In the genomic region with DNA sequence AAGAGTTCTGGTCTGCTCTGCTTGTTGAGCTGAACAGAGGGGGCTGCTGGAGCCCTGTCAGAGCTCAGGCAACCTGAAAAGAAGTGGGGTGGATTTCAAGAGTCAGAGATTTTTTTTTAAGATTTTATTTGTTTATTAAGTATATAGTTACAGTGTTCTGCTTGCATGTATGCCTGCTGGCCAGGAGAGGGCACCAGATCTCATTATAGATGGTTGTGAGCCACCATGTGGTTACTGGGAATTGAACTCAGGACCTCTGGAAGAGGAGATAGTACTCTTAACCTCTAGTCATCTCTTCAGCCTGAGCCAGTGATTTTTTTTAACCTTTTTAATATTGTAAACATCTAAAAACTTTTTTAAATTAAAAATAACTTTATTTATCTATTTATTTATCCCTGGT, we compare ENCODE assay signal across 18 mouse cellular contexts. TPM values are rescaled to one million over a fixed set of nuclear protein-coding genes. Genes with fewer than 3 reads are reported as not detected.
DNase-seq lines count a peak whose midpoint lies in the region; ATAC-seq and TF ChIP-seq lines count a peak whose summit lies in the region.
"Had no signal": no experiment of that assay in that cellular context is flagged by ENCODE, and none has a peak within 500 bp of the region (broad histone marks: within the 10 kb centered on the region; RNA-seq: fewer than 3 reads in every experiment).

No protein-coding gene starts in this region.

- H3K4me1 ChIP-seq in kidney, adult 2 months (ENCODE audit: control insufficient read depth, insufficient read depth, low read length), result no peaks in the 10 kb centered on the region
- H3K4me1 ChIP-seq in midbrain, postnatal 0 days (ENCODE audit: insufficient read depth, low read length), result no peaks in the 10 kb centered on the region
- no peaks in the 10 kb centered on the region for H3K4me1 ChIP-seq in midbrain, embryonic 10.5 days
- H3K4me1 ChIP-seq in hindbrain, postnatal 0 days (ENCODE audit: insufficient read depth, low read length), result no peaks in the 10 kb centered on the region
- H3K4me1 ChIP-seq: embryonic facial prominence, embryonic 12.5 days; forebrain, embryonic 10.5 days; limb, embryonic 13.5 days; neural tube, embryonic 12.5 days had no signal

- no peak for DNase-seq in kidney, adult 2 months
- no peak for DNase-seq in kidney, adult 11 months
- no peak for DNase-seq in midbrain, postnatal 0 days (ENCODE audit: low spot score)
- no peak for DNase-seq in midbrain, embryonic 10.5 days (ENCODE audit: low spot score)
- DNase-seq in Patski (ENCODE audit: low read depth, low spot score), result no peak
- no peak for DNase-seq in ovary, postnatal 36 days (ENCODE audit: low spot score)
- no peak for DNase-seq in hindbrain, postnatal 0 days (ENCODE audit: low spot score)
- DNase-seq: cerebellum, postnatal 25 days; heart, adult 18-20 months; kidney, postnatal 4 days; lung, postnatal 36 days; midbrain, embryonic 14.5 days had no signal

- peak; percentile 31; the same call in 1 of the 2 replicates for TF ChIP-seq CTCF in kidney, adult 2 months (conservative IDR thresholded peaks at IDR 0.05; ENCODE audit: insufficient read depth, insufficient read length, low read depth, low read length)
- TF ChIP-seq CTCF in midbrain, postnatal 0 days (IDR thresholded peaks at IDR 0.05), result peak; percentile 8; the same call in 1 of the 2 replicates
- TF ChIP-seq CTCF in Patski (IDR thresholded peaks at IDR 0.05), result peak; percentile 76
- no peak for TF ChIP-seq CTCF in hindbrain, postnatal 0 days (IDR thresholded peaks at IDR 0.05; ENCODE audit: low read depth)

- TF ChIP-seq POLR2A in kidney, adult 2 months (IDR thresholded peaks at IDR 0.05; ENCODE audit: low read depth, low read length), result no peak

- no peak overlapping the region for H3K4me2 ChIP-seq in midbrain, postnatal 0 days (ENCODE audit: low read depth, low read length, poor library complexity, severe bottlenecking)
- no peak overlapping the region for H3K4me2 ChIP-seq in hindbrain, postnatal 0 days (ENCODE audit: low read depth, low read length)
- H3K4me2 ChIP-seq: embryonic facial prominence, embryonic 12.5 days; limb, embryonic 13.5 days; neural tube, embryonic 12.5 days had no signal

- H3K9ac ChIP-seq in midbrain, postnatal 0 days (replicated peaks; ENCODE audit: low read length, poor library complexity, severe bottlenecking), result no peak overlapping the region
- no peak overlapping the region for H3K9ac ChIP-seq in hindbrain, postnatal 0 days (replicated peaks; ENCODE audit: low read length)
- H3K9ac ChIP-seq: embryonic facial prominence, embryonic 12.5 days; limb, embryonic 13.5 days; neural tube, embryonic 12.5 days had no signal

- no peak for ATAC-seq in midbrain, postnatal 0 days (ENCODE audit: low FRiP score)
- ATAC-seq in Patski, result no peak
- ATAC-seq in hindbrain, postnatal 0 days, result no peak
- ATAC-seq: activated CD4-positive, CD25-positive, alpha-beta regulatory T cell, adult 4 months; inflammation-experienced regulatory T-cells, adult 6 months had no signal

- POLR2A ChIA-PET in Patski (lab: Charles Lee), result no interaction called here

- in situ Hi-C loops in Patski (cut with MboI; ENCODE audit: low pct_unique_long_range_greater_than_20kb), result loop anchor here (10.0 kb wide), 1 partner anchor 264 kb away; a partner anchor contains a TSS

- H3K36me3 ChIP-seq in kidney, adult 2 months (ENCODE audit: control insufficient read depth, insufficient read depth, low read length), result no peaks in the 10 kb centered on the region
- H3K36me3 ChIP-seq in midbrain, postnatal 0 days (ENCODE audit: insufficient read depth, low read length), result no peaks in the 10 kb centered on the region
- H3K36me3 ChIP-seq in midbrain, embryonic 10.5 days, result no peaks in the 10 kb centered on the region
- H3K36me3 ChIP-seq in hindbrain, postnatal 0 days (ENCODE audit: insufficient read depth, low read length), result no peaks in the 10 kb centered on the region
- H3K36me3 ChIP-seq: embryonic facial prominence, embryonic 12.5 days; forebrain, embryonic 10.5 days; limb, embryonic 13.5 days; neural tube, embryonic 12.5 days had no signal

- H3K9me3 ChIP-seq in midbrain, postnatal 0 days (ENCODE audit: low read length), result 0 out of 2 replicates have a peak, but pooled peaks cover 3% of the 10 kb centered on the region
- no peaks in the 10 kb centered on the region for H3K9me3 ChIP-seq in midbrain, embryonic 10.5 days (replicated peaks)
- H3K9me3 ChIP-seq in hindbrain, postnatal 0 days (ENCODE audit: low read length), result no peaks in the 10 kb centered on the region
- H3K9me3 ChIP-seq: embryonic facial prominence, embryonic 12.5 days; forebrain, embryonic 10.5 days; limb, embryonic 13.5 days; neural tube, embryonic 12.5 days had no signal

- H3K27me3 ChIP-seq in kidney, adult 2 months (replicated peaks; ENCODE audit: control insufficient read depth, insufficient read depth, low read length), result no peaks in the 10 kb centered on the region
- no peaks in the 10 kb centered on the region for H3K27me3 ChIP-seq in midbrain, postnatal 0 days (ENCODE audit: insufficient read depth, low read length)
- H3K27me3 ChIP-seq in midbrain, embryonic 10.5 days (ENCODE audit: low read depth, poor library complexity, severe bottlenecking), result no peaks in the 10 kb centered on the region
- H3K27me3 ChIP-seq in Patski, result peaks cover 48% of the 10 kb centered on the region
- H3K27me3 ChIP-seq in hindbrain, postnatal 0 days (ENCODE audit: insufficient read depth, low read length), result no peaks in the 10 kb centered on the region
- H3K27me3 ChIP-seq: neural tube, embryonic 12.5 days had no signal

- CTCF ChIA-PET in Patski (lab: Charles Lee), result interaction anchor here (0.6 to 2.0 kb wide), 13 partner anchors 9 to 266 kb away, joined by 3 to 8 read pairs (median 3); no protein-coding TSS in a partner anchor

- no peak overlapping the region for H3K4me3 ChIP-seq in kidney, adult 2 months (ENCODE audit: insufficient read depth, low read depth, low read length)
- H3K4me3 ChIP-seq in midbrain, postnatal 0 days (ENCODE audit: low read depth, low read length), result no peak overlapping the region
- H3K4me3 ChIP-seq in midbrain, embryonic 10.5 days, result no peak overlapping the region
- H3K4me3 ChIP-seq in hindbrain, postnatal 0 days (ENCODE audit: low read length), result no peak overlapping the region
- H3K4me3 ChIP-seq: embryonic facial prominence, embryonic 12.5 days; forebrain, embryonic 10.5 days; limb, embryonic 13.5 days; neural tube, embryonic 12.5 days had no signal

- H3K27ac ChIP-seq in kidney, adult 2 months (ENCODE audit: insufficient read depth, low read depth, low read length), result no peak overlapping the region
- H3K27ac ChIP-seq in midbrain, postnatal 0 days (ENCODE audit: low read depth, low read length), result no peak overlapping the region
- H3K27ac ChIP-seq in midbrain, embryonic 10.5 days (replicated peaks), result no peak overlapping the region
- no peak overlapping the region for H3K27ac ChIP-seq in hindbrain, postnatal 0 days
- H3K27ac ChIP-seq: embryonic facial prominence, embryonic 12.5 days; forebrain, embryonic 10.5 days; limb, embryonic 13.5 days; neural tube, embryonic 12.5 days had no signal

RNA-seq across cellular contexts. Expression of a gene that starts 20.3 kb away (rescaled TPM):
- 3.3 and 4.1 TPM in 2 replicates for polyA plus RNA-seq in kidney, adult 2 months (2012; rRNA removed)
- 1.8 and 2.7 TPM in 2 replicates for total RNA-seq in midbrain, postnatal 0 days (2014; rRNA removed)
- polyA plus RNA-seq in midbrain, postnatal 0 days (2015; fragmentation: Nextera tagmentation; extraction: Ambion mirVana), result 0.91 and 1.0 TPM in 2 replicates
- 2.0 and 2.1 TPM in 2 replicates for polyA plus RNA-seq in midbrain, embryonic 10.5 days (2016; fragmentation: Nextera tagmentation; extraction: Ambion mirVana)
- polyA plus RNA-seq in Patski (2021), result 0.03 TPM
- total RNA-seq in hindbrain, postnatal 0 days (2014; rRNA removed), result 1.9 and 2.8 TPM in 2 replicates
- polyA plus RNA-seq in hindbrain, postnatal 0 days (2015; fragmentation: Nextera tagmentation; extraction: Ambion mirVana), result 0.98 and 1.1 TPM in 2 replicates

RNA-seq across cellular contexts. Expression of a gene that starts 37.4 kb away (rescaled TPM):
- polyA plus RNA-seq in kidney, adult 2 months (2012; rRNA removed), result 24.7 and 27.2 TPM in 2 replicates
- total RNA-seq in midbrain, postnatal 0 days (2014; rRNA removed), result 59.1 and 62.2 TPM in 2 replicates
- 8.9 and 9.4 TPM in 2 replicates for polyA plus RNA-seq in midbrain, postnatal 0 days (2015; fragmentation: Nextera tagmentation; extraction: Ambion mirVana)
- 12.5 and 12.9 TPM in 2 replicates for polyA plus RNA-seq in midbrain, embryonic 10.5 days (2016; fragmentation: Nextera tagmentation; extraction: Ambion mirVana)
- polyA plus RNA-seq in Patski (2021), result 147 TPM
- total RNA-seq in hindbrain, postnatal 0 days (2014; rRNA removed), result 50.7 and 53.2 TPM in 2 replicates
- 9.2 and 9.5 TPM in 2 replicates for polyA plus RNA-seq in hindbrain, postnatal 0 days (2015; fragmentation: Nextera tagmentation; extraction: Ambion mirVana)

RNA-seq across cellular contexts. Expression of a gene that starts 46.4 kb away (rescaled TPM):
- polyA plus RNA-seq in kidney, adult 2 months (2012; rRNA removed), result 1.6 and 1.8 TPM in 2 replicates
- 47.3 and 53.6 TPM in 2 replicates for total RNA-seq in midbrain, postnatal 0 days (2014; rRNA removed)
- polyA plus RNA-seq in midbrain, postnatal 0 days (2015; fragmentation: Nextera tagmentation; extraction: Ambion mirVana), result 20.5 and 20.9 TPM in 2 replicates
- polyA plus RNA-seq in midbrain, embryonic 10.5 days (2016; fragmentation: Nextera tagmentation; extraction: Ambion mirVana), result 5.9 and 11.3 TPM in 2 replicates
- polyA plus RNA-seq in Patski (2021), result 1.5 TPM
- 40.3 and 45.6 TPM in 2 replicates for total RNA-seq in hindbrain, postnatal 0 days (2014; rRNA removed)
- 16.2 and 16.5 TPM in 2 replicates for polyA plus RNA-seq in hindbrain, postnatal 0 days (2015; fragmentation: Nextera tagmentation; extraction: Ambion mirVana)
